Mouse (Mus musculus): ENCODE data around the gene Stx8.

Stx8 gene

DNA sequence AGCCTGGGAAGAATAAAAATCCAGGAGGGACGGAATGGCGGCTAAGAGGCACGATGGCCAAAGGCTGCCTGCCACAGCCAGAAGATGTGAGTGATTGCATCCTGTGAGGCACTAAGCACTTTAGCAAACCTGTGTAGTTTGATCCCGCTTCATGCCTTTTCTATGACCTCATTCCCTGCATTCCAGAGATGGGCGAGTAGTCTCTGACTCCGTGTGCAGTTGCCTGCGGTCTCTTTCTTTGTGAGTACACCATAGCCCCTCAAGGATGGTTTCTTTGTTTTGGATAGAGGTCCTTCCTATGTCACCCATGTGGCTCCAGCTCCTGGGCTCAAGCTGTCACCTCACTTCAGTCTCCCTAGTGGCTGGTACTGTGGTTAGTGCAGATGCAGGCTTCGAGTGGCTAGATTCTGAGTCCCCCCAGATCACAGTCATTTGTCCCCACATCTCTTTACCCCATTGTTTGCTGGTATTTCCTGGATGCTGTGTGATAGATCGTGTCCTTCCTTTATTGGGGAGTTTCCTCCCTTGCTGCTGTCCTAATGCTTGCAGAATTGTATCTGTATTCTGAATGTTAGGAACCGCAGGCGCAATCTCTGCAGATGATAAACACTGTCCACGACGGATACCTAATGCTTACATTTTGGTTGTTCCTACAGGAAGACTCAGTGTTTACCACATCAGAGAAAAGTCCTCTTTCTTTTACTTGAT lies 124.0 kb downstream of the Stx8 start:
- DNase-seq: no peak

GRCm38 (mm10) chr11:68091975-68092759 lies 126.2 kb downstream of the Stx8 start:
- DNase-seq: no peak

GRCm38 (mm10) chr11:68101598-68101997 lies 135.6 kb downstream of the Stx8 start:
- no peak for DNase-seq

DNA sequence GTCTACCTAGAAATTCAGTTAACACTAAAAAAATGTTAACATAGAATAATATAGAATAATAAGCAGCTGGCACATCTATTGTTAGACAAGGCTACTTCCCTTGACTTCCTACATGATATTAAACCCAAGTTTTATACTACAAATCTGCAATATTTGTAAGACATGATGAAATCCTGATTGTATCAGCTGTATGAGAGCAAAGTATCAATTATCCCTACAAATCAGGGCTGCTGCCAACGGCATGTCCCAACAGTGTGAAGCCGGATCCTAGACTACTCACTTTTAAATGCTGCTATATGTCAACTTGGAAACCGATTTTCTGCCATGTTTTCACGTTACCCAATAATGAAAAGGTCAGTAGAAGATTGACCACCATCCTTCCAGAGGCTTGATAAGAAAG lies 137.5 kb downstream of the Stx8 start:
- no peak for DNase-seq

DNA sequence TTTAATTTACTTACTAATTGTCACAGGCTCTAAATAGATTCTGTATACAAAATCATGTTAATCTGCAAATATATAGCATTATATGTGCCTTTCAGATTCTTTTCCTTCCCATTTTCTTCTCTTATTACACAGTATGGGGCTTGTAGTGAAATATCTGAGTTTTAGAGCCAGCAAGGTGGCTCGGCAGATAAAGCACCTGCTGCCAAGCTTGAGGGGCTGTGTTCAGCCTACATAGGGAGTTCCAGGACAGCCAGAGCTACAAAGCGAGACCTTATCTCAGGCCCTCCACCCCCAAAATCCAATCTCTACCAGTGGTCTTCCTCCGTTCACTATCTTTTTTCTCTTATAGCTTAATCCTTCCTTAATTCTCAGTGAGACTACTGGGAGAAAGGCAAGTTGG lies 140.1 kb downstream of the Stx8 start:
- DNase-seq: no peak

DNA sequence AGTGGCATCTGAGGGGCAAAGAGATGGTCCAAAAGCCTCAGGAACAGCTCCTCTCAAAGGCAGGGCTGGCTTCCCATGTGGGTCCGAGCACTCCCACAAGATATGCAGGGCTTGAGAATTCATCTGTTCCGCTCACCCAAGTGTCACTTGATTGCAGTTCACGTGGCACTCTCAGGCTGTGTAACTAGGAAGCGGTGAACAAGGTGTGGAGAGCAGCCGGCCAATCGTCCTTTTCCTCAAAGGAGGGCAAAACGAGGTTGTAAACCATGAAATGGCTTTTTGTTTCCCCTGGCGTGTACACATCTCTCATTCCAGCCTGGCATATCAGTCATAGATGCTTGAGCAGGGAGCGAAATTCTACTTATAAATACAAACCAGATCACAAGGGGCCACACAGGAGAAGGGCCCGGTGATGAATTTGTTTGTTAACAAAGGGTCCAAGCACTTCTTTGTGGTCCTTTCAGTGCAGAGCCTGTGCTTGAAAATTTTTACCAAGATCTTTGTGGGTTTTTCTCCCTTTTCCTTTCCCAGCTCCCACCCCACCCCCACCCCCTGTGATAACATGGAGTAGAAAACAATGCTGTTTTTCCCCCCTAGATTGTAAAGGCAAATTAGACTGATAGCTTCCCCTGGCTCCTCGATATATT lies 147.6 kb downstream of the Stx8 start:
- DNase-seq: no peak

DNA sequence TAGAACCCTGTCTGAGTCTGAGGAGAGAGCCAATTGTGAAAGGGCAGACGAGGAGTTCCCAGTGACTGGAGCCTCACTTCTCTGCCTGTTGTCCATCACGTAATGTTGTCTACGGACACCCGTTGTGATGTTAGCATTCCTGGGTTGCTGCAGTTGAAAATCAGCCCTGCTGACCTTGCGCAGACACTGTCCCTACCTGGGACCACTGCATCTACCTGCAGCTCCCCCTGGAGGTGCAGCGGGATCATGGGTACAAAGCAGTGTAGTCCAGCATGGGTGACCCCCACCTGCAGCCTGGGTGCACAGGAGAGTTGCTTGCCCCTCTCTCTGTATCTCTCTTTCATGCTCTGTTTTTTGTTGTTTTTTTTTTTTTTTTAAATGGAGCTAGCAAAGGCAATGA lies 148.2 kb downstream of the Stx8 start:
- peak; percentile 26 for DNase-seq

GRCm38 (mm10) chr11:68116157-68116556 lies 150.2 kb downstream of the Stx8 start:
- no peak for DNase-seq

DNA sequence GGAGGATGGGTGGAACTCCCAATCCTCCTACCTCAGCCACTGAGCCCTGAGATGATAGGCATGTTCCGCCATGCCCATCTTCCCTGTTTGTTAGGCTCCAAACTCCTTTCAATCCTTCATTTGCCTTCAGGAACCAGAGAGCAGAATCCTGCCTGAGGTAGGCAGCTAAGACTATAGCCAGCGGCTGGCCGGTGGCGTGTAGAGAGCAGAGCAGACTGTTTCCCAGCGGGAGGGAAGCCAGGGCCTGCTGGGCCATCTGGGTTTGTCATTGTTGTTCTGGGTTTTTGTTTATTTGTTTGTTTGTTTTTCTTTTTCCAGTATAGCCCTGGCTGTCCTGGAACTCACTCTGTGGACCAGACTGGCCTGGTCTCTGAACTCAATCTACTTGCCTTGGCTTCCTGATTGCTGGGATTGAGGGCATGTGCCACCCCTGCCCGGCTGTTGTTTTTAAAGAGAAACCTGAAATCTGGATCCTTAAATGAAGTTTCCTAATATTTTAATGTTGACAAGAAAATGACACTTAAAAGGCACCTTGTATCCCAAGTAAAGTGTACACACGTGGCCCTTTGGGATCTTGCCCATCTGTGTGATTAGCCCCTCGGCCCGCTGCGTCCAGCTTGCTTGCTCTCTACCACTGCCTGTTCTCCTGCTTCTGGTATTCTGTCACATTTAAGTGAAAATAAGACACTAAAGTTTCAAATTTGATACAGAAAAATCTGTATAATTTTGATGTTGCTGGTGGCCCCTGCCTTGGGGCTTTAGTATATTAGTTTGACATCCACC lies 152.1 kb downstream of the Stx8 start:
- no peak for DNase-seq

DNA sequence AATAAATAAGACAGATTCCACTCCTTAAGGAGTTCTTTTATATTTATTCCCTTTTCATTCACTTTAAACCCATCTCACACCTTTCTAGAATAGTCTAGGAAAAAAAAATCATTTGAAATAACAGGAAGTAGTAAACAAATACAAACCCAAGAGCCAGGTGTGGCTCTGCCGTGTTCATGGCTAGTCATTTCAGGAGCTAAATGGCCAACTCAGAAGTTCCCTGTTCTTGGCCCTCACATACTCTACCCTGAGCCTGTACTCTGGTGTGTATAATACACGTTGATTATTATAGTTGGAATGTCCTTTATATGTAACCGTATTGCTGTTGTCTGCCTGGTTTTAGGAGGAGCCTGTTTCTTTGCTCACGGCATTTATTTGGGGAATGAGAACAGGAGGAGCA lies 152.7 kb downstream of the Stx8 start:
- DNase-seq: no peak

DNA sequence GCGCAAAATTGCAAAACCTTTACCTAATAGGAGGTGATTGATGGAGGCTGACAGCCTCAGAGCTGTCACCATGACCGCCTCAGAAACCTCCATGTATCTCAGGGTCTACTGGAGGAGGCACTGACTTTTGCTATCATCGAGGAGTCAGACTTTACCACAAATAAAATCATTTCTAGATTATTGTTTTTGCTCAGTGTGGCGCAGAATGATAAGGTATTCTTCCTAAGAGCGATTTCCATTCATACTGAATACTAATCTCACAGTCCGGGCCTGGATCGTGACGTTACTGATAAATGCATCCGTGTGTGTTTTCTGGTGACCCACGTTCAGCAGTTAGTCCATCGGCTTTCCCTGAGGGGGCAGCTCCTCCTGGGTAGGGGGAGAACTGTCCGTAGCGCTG lies 153.1 kb downstream of the Stx8 start:
- no peak for DNase-seq

GRCm38 (mm10) chr11:68121260-68121659 lies 155.3 kb downstream of the Stx8 start:
- no peak for DNase-seq

- DNase-seq: no peak
These were observed 155.7 kb downstream of the Stx8 start for GRCm38 (mm10) chr11:68121660-68122059.

GRCm38 (mm10) chr11:68126071-68126470 lies 160.1 kb downstream of the Stx8 start:
- DNase-seq: peak; percentile 88

- DNase-seq: no peak
These were observed 168.5 kb downstream of the Stx8 start for GRCm38 (mm10) chr11:68134494-68134893.

DNA sequence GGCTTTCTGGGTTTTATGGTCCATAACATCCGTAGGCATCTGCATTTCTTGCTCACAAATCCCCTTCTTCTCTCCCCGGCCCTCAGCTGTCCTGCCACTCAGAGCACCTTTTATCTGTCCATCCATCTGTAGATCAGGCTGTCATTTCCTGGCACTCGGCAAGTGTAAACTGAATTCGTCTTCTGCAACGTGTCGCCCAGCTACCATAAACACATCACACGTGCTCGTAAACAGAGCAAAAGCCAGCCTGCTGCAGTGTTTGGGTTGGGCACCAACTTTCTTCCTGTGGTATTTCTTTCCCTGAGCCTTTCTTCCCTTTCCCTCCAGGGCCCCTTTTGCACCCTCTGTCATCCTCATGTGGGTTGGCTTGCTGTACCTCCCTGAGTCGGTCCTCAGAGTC lies 169.4 kb downstream of the Stx8 start:
- peak; percentile 30 for DNase-seq

DNA sequence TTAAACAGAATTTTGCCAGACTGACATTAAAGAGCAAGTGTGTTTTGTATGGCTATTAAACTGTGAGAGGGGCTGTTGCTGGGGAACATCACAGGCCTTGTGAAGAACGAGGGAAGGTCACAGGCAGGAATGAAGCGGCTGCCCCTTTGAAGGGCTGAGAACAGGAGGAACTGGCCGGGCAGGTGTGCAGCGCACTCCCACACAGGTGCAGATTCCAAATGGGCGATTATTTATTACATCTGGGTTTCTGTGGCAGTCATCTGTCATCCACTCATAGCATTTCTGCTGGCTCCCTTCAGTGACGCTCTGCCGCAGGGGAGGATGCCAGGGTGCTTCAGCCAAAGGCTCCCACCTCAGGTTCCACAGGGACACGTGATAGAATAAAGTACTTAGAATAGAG lies 170.7 kb downstream of the Stx8 start:
- DNase-seq: no peak

DNA sequence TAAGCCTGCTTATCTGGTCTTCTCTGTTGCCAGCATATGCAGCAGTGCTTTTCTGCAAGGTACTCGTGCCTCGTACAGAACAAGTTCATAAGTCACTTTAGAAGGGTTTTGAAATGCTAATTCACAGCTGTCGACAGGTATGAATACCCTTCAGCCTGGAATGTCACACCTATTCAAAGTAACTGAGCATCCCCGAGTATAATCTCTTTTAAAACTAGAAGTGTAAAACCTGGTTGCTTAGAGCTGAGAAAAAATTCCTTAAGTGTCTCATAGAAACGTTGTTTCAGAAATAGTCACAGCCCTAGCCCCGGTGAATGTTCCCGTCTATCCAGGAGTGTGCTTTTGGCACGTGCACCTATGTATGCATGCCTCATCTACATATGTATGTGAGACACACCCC lies 176.3 kb downstream of the Stx8 start:
- DNase-seq: no peak

DNA sequence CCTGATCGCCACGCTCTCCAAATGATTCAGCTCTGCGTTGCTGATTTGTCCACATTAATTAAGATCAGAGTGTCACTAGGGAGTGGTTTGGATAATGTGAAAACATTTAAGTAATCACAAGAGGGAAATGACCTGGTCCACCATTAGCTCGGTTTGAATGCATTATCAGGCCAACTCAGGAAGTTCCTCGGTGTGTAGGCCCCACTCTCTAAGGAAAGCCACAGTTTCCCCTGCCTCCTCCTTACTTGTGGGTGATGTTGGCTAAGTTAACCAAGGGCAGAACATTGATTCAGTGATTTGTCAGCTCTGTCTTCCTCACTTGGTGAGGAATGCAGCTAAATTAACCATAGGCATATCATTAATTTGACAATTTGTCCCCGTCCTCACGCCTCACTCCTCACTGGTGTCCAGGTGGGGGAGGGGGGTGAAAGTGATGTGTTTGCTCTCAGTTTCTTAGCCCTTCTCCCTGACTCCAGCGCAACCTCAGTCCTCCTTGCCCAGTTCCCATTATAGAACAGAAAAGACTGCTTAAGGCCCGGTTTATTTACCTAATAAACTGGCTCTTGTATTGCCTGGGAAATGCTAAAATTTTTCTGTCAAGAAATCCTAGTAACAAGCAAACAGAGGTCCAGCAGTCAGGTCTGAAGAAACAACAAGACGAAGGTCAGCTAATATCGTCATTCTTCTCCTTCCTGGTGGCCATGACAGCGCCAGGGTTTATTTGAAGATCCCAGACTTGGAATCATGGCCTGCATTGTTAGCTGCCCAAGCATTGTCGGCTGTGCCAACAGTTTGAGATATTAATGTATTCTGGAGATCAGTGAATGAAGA lies 178.5 kb downstream of the Stx8 start:
- DNase-seq: no peak

GRCm38 (mm10) chr11:68145066-68145585 lies 179.1 kb downstream of the Stx8 start:
- DNase-seq: no peak

- DNase-seq: no peak
These were observed 179.8 kb downstream of the Stx8 start for GRCm38 (mm10) chr11:68145586-68146455.

Measured in thymus, postnatal 14 days (tissue).